Mouse (Mus musculus): ENCODE measurements around the gene Tbc1d30.

GRCm38 (mm10) chr10:121255465-121255864, 95.6 kb downstream of the Tbc1d30 start:
- TF ChIP-seq CTCF (IDR thresholded peaks at IDR 0.05; ENCODE audit: borderline replicate concordance, insufficient read depth, low read depth, low read length) (no peak), POLR2A (IDR thresholded peaks at IDR 0.05; ENCODE audit: borderline replicate concordance, insufficient read depth, low read length) (no peak)

All from cerebellum, adult 2 months (tissue).